Mouse (Mus musculus): Measurements from ENCODE around the gene Cactin. TPM values are rescaled to one million over a fixed set of nuclear protein-coding genes. Genes with fewer than 3 reads are reported as not detected.

Cactin gene
- polyA plus RNA-seq, 1 experiment from 2014 or later: 42.9 TPM

DNA sequence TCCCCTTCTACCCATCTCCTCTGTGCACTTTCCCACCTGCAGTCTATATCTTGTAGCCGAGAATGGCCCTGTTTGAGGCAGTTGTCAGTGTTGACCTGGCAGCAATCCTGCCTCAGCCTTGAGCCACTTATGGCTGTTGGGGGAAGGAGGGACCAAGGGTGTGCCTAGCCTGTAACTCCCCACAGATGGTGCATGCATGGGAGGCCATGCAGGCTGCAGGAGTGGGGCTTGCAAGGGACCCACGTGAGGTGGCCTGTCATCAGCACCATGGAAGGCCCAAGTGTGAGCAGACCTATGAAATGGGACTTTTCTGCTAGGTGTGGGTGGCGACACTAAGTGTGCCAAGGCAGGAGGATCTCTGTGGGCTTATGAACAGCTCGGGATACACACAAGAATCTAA is 44.2 kb downstream of the Cactin start:
- no peak overlapping the region for H3K9ac ChIP-seq

GRCm38 (mm10) chr10:81365672-81366476 is 45.0 kb downstream of the Cactin start, which contains the start of gene 4930404N11Rik:
Gene 4930404N11Rik, minus strand, starts transcription at chr10:81365816.
- Histone ChIP-seq H3K36me3 (ENCODE audit: insufficient read depth) (peaks cover 57% of the 10 kb centered on the region), H3K27ac (ENCODE audit: low read depth) (peak within 1 kb of the TSS; percentile 36; the same call in 1 of the 2 replicates), H3K9ac (0 out of 2 replicates have a peak within 1 kb of the TSS, but pooled peaks have one; percentile 39), H3K4me2 (peak within 1 kb of the TSS; percentile 60), H3K4me1 (ENCODE audit: insufficient read depth) (peaks cover 25% of the 10 kb centered on the region), H3K27me3 (ENCODE audit: insufficient read depth, low read length) (peaks cover 8% of the 10 kb centered on the region; the same call in 1 of the 2 replicates), H3K4me3 (ENCODE audit: low read depth, low read length) (peak within 1 kb of the TSS; percentile 34), H3K9me3 (ENCODE audit: low read depth, low read length) (no peaks in the 10 kb centered on the region)
- WGBS: 27% methylated on average over 12 of the region's 12 CpGs
- no peak for TF ChIP-seq CTCF (IDR thresholded peaks at IDR 0.05; ENCODE audit: low read depth)
- peak; percentile 2; the same call in 1 of the 2 replicates for ATAC-seq (ENCODE audit: insufficient read depth)
- peak; percentile 56 for DNase-seq

More for the DNA sequence above, 44.2 kb downstream of the Cactin start:
- H3K4me3 ChIP-seq (ENCODE audit: low read depth, low read length): no peak overlapping the region
- ATAC-seq (ENCODE audit: insufficient read depth) (no peak; the same call in none of the 2 replicates), DNase-seq (no peak)
- TF ChIP-seq CTCF (IDR thresholded peaks at IDR 0.05; ENCODE audit: low read depth): no peak
- WGBS: 26% methylated on average over 4 of the region's 4 CpGs
- H3K27ac ChIP-seq (ENCODE audit: low read depth): no peak overlapping the region
- H3K4me2 ChIP-seq: peak overlapping the region; percentile 60
- peaks cover 28% of the 10 kb centered on the region for H3K4me1 ChIP-seq (ENCODE audit: insufficient read depth)
- H3K27me3 ChIP-seq (ENCODE audit: insufficient read depth, low read length): peaks cover 8% of the 10 kb centered on the region; the same call in 1 of the 2 replicates
- no peaks in the 10 kb centered on the region for H3K9me3 ChIP-seq (ENCODE audit: low read depth, low read length)
- peaks cover 52% of the 10 kb centered on the region for H3K36me3 ChIP-seq (ENCODE audit: insufficient read depth)

DNA sequence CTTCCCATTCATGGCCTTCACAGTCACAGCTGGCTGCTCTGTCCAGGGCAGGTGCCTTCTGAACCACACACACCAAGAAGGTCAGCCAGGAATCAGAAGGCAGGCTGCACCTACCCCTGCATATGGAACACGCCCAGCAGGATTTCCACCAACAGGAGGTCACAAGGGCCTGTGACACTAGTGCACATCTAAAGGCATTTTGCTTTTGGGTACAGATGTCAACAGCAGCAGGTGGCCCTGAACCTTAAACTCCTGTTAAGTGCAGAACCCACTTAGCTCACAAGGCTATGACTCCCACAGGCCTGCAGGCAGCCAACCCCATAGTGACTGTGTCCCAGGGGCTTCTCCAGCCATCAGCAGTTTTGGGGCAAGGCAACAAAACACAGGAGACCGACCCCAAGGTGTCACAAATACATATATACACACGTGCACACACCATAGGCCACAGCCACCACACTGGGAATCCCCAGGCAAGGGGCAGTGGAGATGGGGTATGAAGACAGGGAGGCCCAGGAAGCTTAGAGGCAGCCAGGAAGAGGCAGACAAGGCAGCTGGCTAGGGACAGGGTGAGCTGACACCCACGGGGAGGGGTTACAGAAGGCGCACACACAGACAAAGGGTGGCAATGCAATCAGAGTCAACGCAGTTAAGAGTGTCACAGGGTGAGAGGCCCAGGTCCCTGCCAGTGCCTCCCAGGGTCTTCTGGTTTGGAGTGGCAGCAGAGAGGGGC is 45.7 kb downstream of the Cactin start:
- no peak for TF ChIP-seq CTCF (IDR thresholded peaks at IDR 0.05; ENCODE audit: low read depth)
- no peaks in the 10 kb centered on the region for H3K9me3 ChIP-seq (ENCODE audit: low read depth, low read length)
- H3K9ac ChIP-seq: no peak overlapping the region
- H3K27me3 ChIP-seq (ENCODE audit: insufficient read depth, low read length): peaks cover 8% of the 10 kb centered on the region; the same call in 1 of the 2 replicates
- no peak overlapping the region for H3K4me3 ChIP-seq (ENCODE audit: low read depth, low read length)
- 73% methylated on average over 6 of the region's 6 CpGs for WGBS
- no peak for DNase-seq
- no peak overlapping the region for H3K4me2 ChIP-seq
- no peak for ATAC-seq (ENCODE audit: insufficient read depth)
- peaks cover 60% of the 10 kb centered on the region for H3K36me3 ChIP-seq (ENCODE audit: insufficient read depth)
- H3K27ac ChIP-seq (ENCODE audit: low read depth): no peak overlapping the region
- peaks cover 25% of the 10 kb centered on the region for H3K4me1 ChIP-seq (ENCODE audit: insufficient read depth)

DNA sequence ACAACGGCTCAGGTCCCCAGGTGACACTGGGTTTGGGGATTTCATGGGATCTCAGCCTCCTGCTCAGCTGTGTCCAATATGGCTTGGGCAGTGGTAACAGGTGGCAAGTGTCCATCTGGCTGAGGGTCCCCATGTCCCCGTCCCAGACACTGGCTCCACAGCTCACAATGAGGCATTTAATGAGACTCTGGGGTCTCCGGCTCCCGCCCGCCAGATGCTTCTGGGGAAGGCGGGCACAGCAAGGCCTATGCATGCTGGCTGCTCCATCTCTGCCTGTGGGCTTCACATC is 46.2 kb downstream of the Cactin start:
- no peak overlapping the region for H3K4me2 ChIP-seq
- H3K27me3 ChIP-seq (ENCODE audit: insufficient read depth, low read length): peaks cover 8% of the 10 kb centered on the region; the same call in 1 of the 2 replicates
- no peaks in the 10 kb centered on the region for H3K9me3 ChIP-seq (ENCODE audit: low read depth, low read length)
- no peak for TF ChIP-seq CTCF (IDR thresholded peaks at IDR 0.05; ENCODE audit: low read depth)
- no peak for ATAC-seq (ENCODE audit: insufficient read depth)
- H3K4me3 ChIP-seq (ENCODE audit: low read depth, low read length): no peak overlapping the region
- H3K36me3 ChIP-seq (ENCODE audit: insufficient read depth): peaks cover 65% of the 10 kb centered on the region
- no peak overlapping the region for H3K27ac ChIP-seq (ENCODE audit: low read depth)
- 72% methylated on average over 6 of the region's 6 CpGs for WGBS
- H3K4me1 ChIP-seq (ENCODE audit: insufficient read depth): peaks cover 22% of the 10 kb centered on the region
- no peak overlapping the region for H3K9ac ChIP-seq
- no peak for DNase-seq

GRCm38 (mm10) chr10:81375322-81375721 is 54.4 kb downstream of the Cactin start:
- no peaks in the 10 kb centered on the region for H3K9me3 ChIP-seq (ENCODE audit: low read depth, low read length)
- no peak overlapping the region for H3K27ac ChIP-seq (ENCODE audit: low read depth)
- peaks cover 9% of the 10 kb centered on the region for H3K4me1 ChIP-seq (ENCODE audit: insufficient read depth)
- H3K9ac ChIP-seq: no peak overlapping the region
- H3K36me3 ChIP-seq (ENCODE audit: insufficient read depth): peaks cover 62% of the 10 kb centered on the region
- no peaks in the 10 kb centered on the region for H3K27me3 ChIP-seq (ENCODE audit: insufficient read depth, low read length)
- ATAC-seq (ENCODE audit: insufficient read depth) (no peak), DNase-seq (no peak)
- WGBS: 89% methylated on average over 10 of the region's 10 CpGs
- TF ChIP-seq CTCF (IDR thresholded peaks at IDR 0.05; ENCODE audit: low read depth): no peak
- no peak overlapping the region; the same call in 1 of the 2 replicates for H3K4me2 ChIP-seq
- no peak overlapping the region for H3K4me3 ChIP-seq (ENCODE audit: low read depth, low read length)

Small RNA genes lying within 50 kb of the gene (microRNA-seq; reads per million reads assigned to microRNA genes)
- 7.1 reads per million, percentile 22 among the genes with 10 or more reads in this experiment for gene Mir3057 (ENCODE audit: borderline number of aligned reads)

Other genes with a start within 250 kb of the Cactin start
- gene Creb3l3, start 222.2 kb upstream of the Cactin start, polyA plus RNA-seq (2014; fragmentation: Nextera tagmentation; extraction: Ambion mirVana): 0.41 and 0.58 TPM in 2 replicates
- 180 and 199 TPM in 2 replicates for gene Map2k2, start 215.2 kb upstream of the Cactin start, polyA plus RNA-seq (2014; fragmentation: Nextera tagmentation; extraction: Ambion mirVana)
- gene Zbtb7a, start 185.9 kb upstream of the Cactin start, polyA plus RNA-seq (2014; fragmentation: Nextera tagmentation; extraction: Ambion mirVana): 22.4 and 25.0 TPM in 2 replicates
- gene Pias4, start 153.2 kb upstream of the Cactin start, polyA plus RNA-seq (2014; fragmentation: Nextera tagmentation; extraction: Ambion mirVana): 38.7 and 47.9 TPM in 2 replicates
- gene Eef2, start 144.5 kb upstream of the Cactin start, polyA plus RNA-seq (2014; fragmentation: Nextera tagmentation; extraction: Ambion mirVana): 481 and 493 TPM in 2 replicates
- 52.6 and 55.8 TPM in 2 replicates for gene Dapk3, start 138.1 kb upstream of the Cactin start, polyA plus RNA-seq (2014; fragmentation: Nextera tagmentation; extraction: Ambion mirVana)
- gene 4930442H23Rik, start 137.3 kb upstream of the Cactin start, polyA plus RNA-seq (2014; fragmentation: Nextera tagmentation; extraction: Ambion mirVana): not detected in 2 replicates
- 0.23 TPM in 1 of 2 replicates, not detected in the other for gene Nmrk2, start 119.1 kb upstream of the Cactin start, polyA plus RNA-seq (2014; fragmentation: Nextera tagmentation; extraction: Ambion mirVana)
- gene Atcay, start 90.3 kb upstream of the Cactin start, polyA plus RNA-seq (2014; fragmentation: Nextera tagmentation; extraction: Ambion mirVana): not detected in 2 replicates
- gene Zfr2, start 87.9 kb upstream of the Cactin start, polyA plus RNA-seq (2014; fragmentation: Nextera tagmentation; extraction: Ambion mirVana): 3.4 and 3.6 TPM in 2 replicates
- gene Matk, start 68.2 kb upstream of the Cactin start, polyA plus RNA-seq (2014; fragmentation: Nextera tagmentation; extraction: Ambion mirVana): 2.0 and 2.9 TPM in 2 replicates
- 222 and 223 TPM in 2 replicates for gene Mrpl54, start 54.2 kb upstream of the Cactin start, polyA plus RNA-seq (2014; fragmentation: Nextera tagmentation; extraction: Ambion mirVana)
- gene Apba3, start 54.1 kb upstream of the Cactin start, polyA plus RNA-seq (2014; fragmentation: Nextera tagmentation; extraction: Ambion mirVana): 50.4 and 50.8 TPM in 2 replicates
- 15.3 and 17.2 TPM in 2 replicates for gene Tjp3, start 29.5 kb upstream of the Cactin start, polyA plus RNA-seq (2014; fragmentation: Nextera tagmentation; extraction: Ambion mirVana)
- gene Pip5k1c, start 28.1 kb upstream of the Cactin start, polyA plus RNA-seq (2014; fragmentation: Nextera tagmentation; extraction: Ambion mirVana): 50.8 and 58.6 TPM in 2 replicates
- gene Tbxa2r, start 7.6 kb downstream of the Cactin start, polyA plus RNA-seq (2014; fragmentation: Nextera tagmentation; extraction: Ambion mirVana): 13.6 and 15.0 TPM in 2 replicates
- gene Gipc3, start 22.2 kb downstream of the Cactin start, polyA plus RNA-seq (2014; fragmentation: Nextera tagmentation; extraction: Ambion mirVana): 0.05 and 0.08 TPM in 2 replicates
- gene Hmg20b, start 29.4 kb downstream of the Cactin start, polyA plus RNA-seq (2014; fragmentation: Nextera tagmentation; extraction: Ambion mirVana): 98.7 and 105 TPM in 2 replicates
- gene Mfsd12, start 36.4 kb downstream of the Cactin start, polyA plus RNA-seq (2014; fragmentation: Nextera tagmentation; extraction: Ambion mirVana): 7.7 and 8.5 TPM in 2 replicates
- 0.65 and 0.92 TPM in 2 replicates for gene 4930404N11Rik, start 44.7 kb downstream of the Cactin start, polyA plus RNA-seq (2014; fragmentation: Nextera tagmentation; extraction: Ambion mirVana)
- 109 and 116 TPM in 2 replicates for gene Fzr1, start 57.4 kb downstream of the Cactin start, polyA plus RNA-seq (2014; fragmentation: Nextera tagmentation; extraction: Ambion mirVana)
- gene Dohh, start 63.3 kb downstream of the Cactin start, polyA plus RNA-seq (2014; fragmentation: Nextera tagmentation; extraction: Ambion mirVana): 57.5 and 67.0 TPM in 2 replicates
- gene Gm48551, start 63.4 kb downstream of the Cactin start, polyA plus RNA-seq (2014; fragmentation: Nextera tagmentation; extraction: Ambion mirVana): 2.8 and 3.8 TPM in 2 replicates
- gene Gm48552, start 67.9 kb downstream of the Cactin start, polyA plus RNA-seq (2014; fragmentation: Nextera tagmentation; extraction: Ambion mirVana): 1.3 and 1.4 TPM in 2 replicates
- 2.8 and 3.3 TPM in 2 replicates for gene Smim24, start 71.9 kb downstream of the Cactin start, polyA plus RNA-seq (2014; fragmentation: Nextera tagmentation; extraction: Ambion mirVana)
- 86.0 and 86.5 TPM in 2 replicates for gene Nfic, start 134.5 kb downstream of the Cactin start, polyA plus RNA-seq (2014; fragmentation: Nextera tagmentation; extraction: Ambion mirVana)
- 0.09 and 0.30 TPM in 2 replicates for gene Celf5, start 161.6 kb downstream of the Cactin start, polyA plus RNA-seq (2014; fragmentation: Nextera tagmentation; extraction: Ambion mirVana)
- 82.1 and 97.3 TPM in 2 replicates for gene Ncln, start 175.3 kb downstream of the Cactin start, polyA plus RNA-seq (2014; fragmentation: Nextera tagmentation; extraction: Ambion mirVana)
- 1.3 and 1.7 TPM in 2 replicates for gene S1pr4, start 179.0 kb downstream of the Cactin start, polyA plus RNA-seq (2014; fragmentation: Nextera tagmentation; extraction: Ambion mirVana)
- gene Gna15, start 203.1 kb downstream of the Cactin start, polyA plus RNA-seq (2014; fragmentation: Nextera tagmentation; extraction: Ambion mirVana): 1.1 and 1.7 TPM in 2 replicates
- gene Gna11, start 224.1 kb downstream of the Cactin start, polyA plus RNA-seq (2014; fragmentation: Nextera tagmentation; extraction: Ambion mirVana): 81.2 and 88.2 TPM in 2 replicates
- 360 and 404 TPM in 2 replicates for gene Aes, start 238.4 kb downstream of the Cactin start, polyA plus RNA-seq (2014; fragmentation: Nextera tagmentation; extraction: Ambion mirVana)